Mouse (Mus musculus): ENCODE results near the gene Rbfox2.

- TF ChIP-seq CTCF (IDR thresholded peaks at IDR 0.05; ENCODE audit: low read depth, low read length) (no peak), POLR2A (IDR thresholded peaks at IDR 0.05; ENCODE audit: borderline replicate concordance, low read depth, low read length) (no peak)
Observed at GRCm38 (mm10) chr15:77196827-77197226, 110.0 kb downstream of the Rbfox2 start.

Data from bone marrow macrophage, adult 2 months (primary cell).